Mouse (Mus musculus) left cerebral cortex, adult 8-10 months (tissue): ENCODE results near the gene H2al1h. TPM values are rescaled to one million over a fixed set of nuclear protein-coding genes. Genes with fewer than 3 reads are reported as not detected.

ENCODE experiments used
- total RNA-seq, 4 experiments: library from RNA; stranded (reverse); gene quantifications; 2 replicates each; pipeline ENCODE4 v1.2.4; 2022

H2al1h gene
- total RNA-seq, 4 experiments from 2014 or later = not detected

Other genes starting within 250 kb of the H2al1h start
- not detected for gene H2al1a, start 22.2 kb upstream of the H2al1h start, total RNA-seq
- gene H2al1b, start 19.1 kb upstream of the H2al1h start, total RNA-seq = not detected
- not detected for gene H2al1c, start 15.8 kb upstream of the H2al1h start, total RNA-seq
- not detected for gene H2al1d, start 12.7 kb upstream of the H2al1h start, total RNA-seq
- gene H2al1e, start 9.6 kb upstream of the H2al1h start, total RNA-seq = under 1 TPM in 1 of 4 experiments, not detected in 3; 0.78 TPM
- not detected for gene H2al1f, start 6.3 kb upstream of the H2al1h start, total RNA-seq
- not detected for gene H2al1g, start 3.2 kb upstream of the H2al1h start, total RNA-seq
- gene H2al1i, start 3.2 kb downstream of the H2al1h start, total RNA-seq = not detected
- not detected for gene H2al1j, start 6.3 kb downstream of the H2al1h start, total RNA-seq